Mouse (Mus musculus) layer of hippocampus, adult 9-10 months (tissue): ENCODE results near the gene Kif14.
"Not testable (repeated sequence)": the region's sequence is repeated elsewhere in the genome, so short reads cannot be mapped to it uniquely, and the experiment has no call there.

Experiments
- DNase-seq: peaks from one replicate; pipeline ENCODE4 v3.0.0; 2022; ENCODE audit warnings: low spot score

Gene Kif14

DNA sequence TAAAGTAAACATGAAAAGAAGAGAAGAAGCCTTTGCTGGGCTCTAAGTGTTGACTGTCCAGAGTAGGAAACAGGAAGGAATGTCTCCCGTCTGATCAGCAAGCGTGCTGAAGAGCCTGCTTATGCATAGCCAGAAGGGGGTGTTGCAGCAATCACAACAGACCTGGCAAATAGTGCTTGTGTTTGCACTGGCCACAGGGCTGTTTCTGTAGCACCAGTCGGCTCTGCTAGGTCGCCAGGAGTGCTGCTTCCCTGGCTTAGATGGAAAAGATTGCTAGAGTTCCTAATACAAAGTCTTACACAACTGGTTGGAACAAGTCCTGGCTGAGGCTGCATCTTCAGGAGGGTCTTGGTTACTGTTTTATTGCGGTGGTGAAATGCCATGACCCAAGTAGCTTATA lies 25.5 kb downstream of the Kif14 start:
- no peak for DNase-seq

- DNase-seq, result no peak
Measured at GRCm38 (mm10) chr1:136492232-136492631, 26.1 kb downstream of the Kif14 start.

- DNase-seq, result no peak
Measured at GRCm38 (mm10) chr1:136499317-136499716, 33.2 kb downstream of the Kif14 start.

- no peak for DNase-seq
Measured at GRCm38 (mm10) chr1:136502936-136503335, 36.8 kb downstream of the Kif14 start.

DNA sequence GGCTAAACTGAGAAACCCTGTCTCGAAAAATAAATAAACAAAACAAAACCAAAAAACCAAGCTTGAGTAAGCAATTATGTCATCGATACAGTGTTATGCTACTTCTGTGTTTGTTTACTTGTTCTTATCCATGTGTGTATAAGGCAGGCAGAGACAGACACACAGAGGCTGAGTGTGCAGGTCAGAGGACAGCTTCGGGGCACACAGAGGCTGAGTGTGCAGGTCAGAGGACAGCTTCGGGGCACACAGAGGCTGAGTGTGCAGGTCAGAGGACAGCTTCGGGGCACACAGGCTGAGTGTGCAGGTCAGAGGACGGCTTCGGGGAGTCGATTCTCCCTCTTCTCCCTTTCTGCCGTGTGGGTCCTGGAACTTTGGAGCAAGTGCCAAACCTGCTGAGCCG lies 40.1 kb downstream of the Kif14 start:
- not testable (repeated sequence) for DNase-seq

DNA sequence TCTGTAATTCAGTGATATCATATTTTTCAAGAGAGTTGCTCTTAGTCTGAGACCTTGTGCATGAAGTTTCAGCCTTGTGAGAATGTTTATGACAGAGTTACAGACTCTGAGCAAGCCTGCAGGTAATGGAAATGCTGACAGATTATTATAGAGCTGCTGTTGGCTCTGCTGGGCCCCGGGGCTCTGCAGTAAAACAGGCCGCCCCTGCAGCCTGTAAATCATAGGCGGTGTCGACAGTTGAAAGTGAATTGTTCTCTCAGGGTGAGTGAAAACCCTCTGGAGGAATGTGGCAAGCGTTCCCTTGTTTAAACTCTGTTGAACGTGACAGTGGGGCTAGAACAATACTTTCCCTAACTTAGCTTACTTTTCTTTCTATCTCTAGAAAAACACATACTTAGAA lies 46.2 kb downstream of the Kif14 start:
- no peak for DNase-seq

GRCm38 (mm10) chr1:136513181-136513580 lies 47.0 kb downstream of the Kif14 start:
- no peak for DNase-seq

GRCm38 (mm10) chr1:136518699-136519356 lies 52.7 kb downstream of the Kif14 start:
- no peak for DNase-seq

DNA sequence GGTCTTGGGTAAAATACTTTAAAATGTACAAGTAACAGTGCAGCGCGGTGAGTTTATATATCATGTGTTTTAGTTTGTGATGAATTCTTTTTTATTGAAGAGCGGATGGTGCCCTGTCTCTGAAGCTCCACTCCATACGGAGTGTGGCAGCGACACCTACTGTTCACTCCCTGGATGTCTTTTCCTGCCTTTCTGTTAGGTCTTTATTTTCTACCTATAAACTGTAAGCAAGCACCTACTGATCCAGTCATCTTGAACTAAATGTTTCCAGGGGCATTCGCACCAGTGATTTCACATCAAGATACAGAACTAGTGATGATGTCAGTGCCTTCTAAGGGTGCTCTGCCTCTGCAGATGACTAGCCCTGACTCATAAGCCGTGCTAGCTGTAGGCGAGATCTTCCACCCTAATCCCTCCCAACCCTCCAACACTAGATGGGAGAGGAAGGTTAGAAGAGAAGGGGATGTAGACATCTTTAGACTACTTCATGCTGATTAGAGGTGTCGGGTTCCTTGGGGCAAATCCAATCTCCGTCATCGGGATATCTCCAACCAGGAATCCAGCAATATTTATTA lies 55.3 kb downstream of the Kif14 start:
- peak; percentile 53 for DNase-seq

GRCm38 (mm10) chr1:136524917-136525316 lies 58.8 kb downstream of the Kif14 start:
- peak; percentile 33 for DNase-seq

- DNase-seq, result no peak
Measured at GRCm38 (mm10) chr1:136525818-136526217, 59.7 kb downstream of the Kif14 start.

GRCm38 (mm10) chr1:136527163-136527562 lies 61.0 kb downstream of the Kif14 start:
- DNase-seq, result no peak

DNA sequence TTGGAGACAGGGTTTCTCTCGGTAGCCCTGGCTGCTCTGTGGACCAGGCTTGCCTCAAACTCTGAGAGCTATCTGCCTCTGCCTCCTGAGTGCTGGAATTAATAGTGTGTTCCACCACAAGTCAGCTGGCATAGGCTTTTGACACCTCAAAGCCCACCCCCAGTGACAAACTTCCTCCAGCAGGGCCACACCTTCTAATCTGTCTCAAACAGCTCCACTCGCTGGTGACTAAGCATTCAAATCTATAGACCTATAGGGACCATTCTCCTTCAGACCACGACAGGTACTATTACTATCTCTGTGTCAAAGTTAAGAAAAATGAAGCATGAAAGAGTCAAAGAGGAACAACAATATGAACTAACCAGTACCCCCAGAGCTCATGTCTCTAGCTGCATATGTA lies 66.4 kb downstream of the Kif14 start:
- DNase-seq, result no peak

DNA sequence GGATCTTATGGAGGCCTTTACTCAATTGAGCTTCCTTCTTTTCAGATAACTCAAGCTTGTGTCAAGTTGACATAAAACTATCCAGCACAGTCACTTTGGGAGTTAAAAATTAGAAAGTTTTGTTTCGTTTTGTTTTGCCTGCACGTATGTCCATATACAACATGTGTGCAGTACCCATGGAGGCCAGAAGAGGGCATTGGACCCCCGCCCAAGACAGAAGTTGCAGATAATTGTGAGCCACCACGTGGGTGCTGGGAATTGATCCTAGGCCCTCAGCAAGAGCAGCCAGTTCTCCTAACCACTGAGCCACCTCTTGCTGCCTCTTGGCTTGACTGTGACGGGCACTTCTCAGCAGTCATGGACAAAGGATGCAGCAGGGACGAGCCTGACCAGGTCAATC lies 70.8 kb downstream of the Kif14 start:
- DNase-seq, result no peak

- DNase-seq, result peak; percentile 53
Measured at GRCm38 (mm10) chr1:136538247-136538646, 72.1 kb downstream of the Kif14 start.

- DNase-seq, result no peak
Measured at GRCm38 (mm10) chr1:136540407-136540895, 74.3 kb downstream of the Kif14 start.

- DNase-seq, result no peak
Measured at GRCm38 (mm10) chr1:136541618-136542376, 75.7 kb downstream of the Kif14 start.

DNA sequence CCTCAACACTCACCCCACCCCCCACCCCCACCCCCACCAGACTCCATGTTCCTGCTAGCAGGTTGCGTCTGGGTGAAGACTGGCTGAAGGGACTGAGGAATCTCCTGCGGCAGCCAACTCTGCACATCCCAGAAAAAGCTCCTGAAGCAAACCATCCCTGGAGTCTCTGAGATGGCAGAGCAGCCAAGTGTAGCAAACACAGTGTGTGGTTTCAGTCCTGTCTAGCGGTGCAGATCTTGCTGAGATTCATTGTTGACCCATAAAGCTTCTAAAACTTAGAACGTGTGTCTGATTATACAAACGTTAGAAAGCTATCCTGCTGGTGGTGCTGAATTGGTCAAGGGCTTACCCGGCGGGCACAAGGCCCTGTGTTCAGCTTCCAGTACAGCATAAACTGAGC lies 77.8 kb downstream of the Kif14 start:
- DNase-seq, result no peak

GRCm38 (mm10) chr1:136547068-136547467 lies 80.9 kb downstream of the Kif14 start:
- DNase-seq, result no peak

GRCm38 (mm10) chr1:136550285-136550684 lies 84.1 kb downstream of the Kif14 start:
- DNase-seq, result no peak

DNA sequence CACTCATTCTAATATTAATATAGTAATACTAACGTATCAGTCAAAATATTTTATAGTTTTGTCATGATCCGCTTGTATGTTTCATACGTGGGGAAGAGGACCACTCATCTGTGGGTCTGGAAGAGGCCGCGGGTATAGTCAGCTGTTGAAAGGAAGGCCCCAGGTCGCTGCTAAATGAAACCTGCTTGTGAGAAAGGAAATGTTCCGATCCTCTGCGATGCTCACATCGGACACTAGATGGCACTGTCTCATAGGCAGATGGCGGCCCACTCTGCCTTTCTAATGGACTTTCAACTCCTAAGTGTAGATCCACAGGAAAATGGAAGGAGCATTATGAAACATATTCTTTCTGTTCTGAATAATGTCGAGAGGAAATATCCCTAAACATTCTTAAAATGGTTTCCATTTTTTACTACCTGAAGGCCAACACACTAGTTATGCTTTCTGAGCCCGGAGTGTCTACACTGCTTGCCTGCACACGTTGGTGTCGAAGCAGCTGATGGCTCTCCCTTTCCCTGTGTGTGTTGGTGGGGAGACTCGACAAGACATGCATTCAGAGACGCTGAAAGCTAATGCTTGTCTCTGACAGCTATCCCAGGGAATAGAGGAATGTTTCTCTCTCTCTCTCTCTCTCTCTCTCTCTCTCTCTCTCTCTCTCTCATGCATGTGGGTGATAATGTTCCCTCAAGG lies 84.9 kb downstream of the Kif14 start:
- peak; percentile 90 for DNase-seq

DNA sequence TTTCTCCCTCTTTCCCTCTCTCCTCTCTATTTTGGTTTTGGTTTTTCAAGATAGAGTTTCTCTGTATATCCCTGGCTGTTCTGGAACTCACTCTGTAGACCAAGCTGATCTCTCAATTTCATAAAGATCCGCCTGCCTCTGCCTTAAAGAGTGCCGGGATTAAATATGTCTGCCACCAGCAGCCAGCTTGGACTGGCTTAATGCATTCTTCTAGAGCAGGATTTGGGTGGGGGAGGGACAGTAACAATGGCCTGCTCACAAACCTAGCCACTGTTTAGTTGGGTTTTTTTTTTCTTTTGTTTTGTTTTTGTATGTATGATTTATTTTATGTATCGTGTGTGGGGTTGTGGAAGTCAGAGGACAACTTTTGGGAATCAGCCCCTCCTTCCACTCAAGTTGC lies 88.5 kb downstream of the Kif14 start:
- no peak for DNase-seq

- DNase-seq, result no peak
Measured at GRCm38 (mm10) chr1:136555892-136556291, 89.7 kb downstream of the Kif14 start.
